Mouse (Mus musculus) hindlimb bud, embryonic 11.5 days (tissue): Measurements from ENCODE around the gene Pacsin2.
"Not testable (repeated sequence)": the region's sequence is repeated elsewhere in the genome, so short reads cannot be mapped to it uniquely, and the experiment has no call there.

Source experiments
- DNase-seq: peaks from one replicate; pipeline ENCODE4 v3.0.0-alpha.2; 2012; ENCODE audit warnings: low read depth, low spot score; ENCODE audit errors: extremely low spot score

The Pacsin2 gene

DNA sequence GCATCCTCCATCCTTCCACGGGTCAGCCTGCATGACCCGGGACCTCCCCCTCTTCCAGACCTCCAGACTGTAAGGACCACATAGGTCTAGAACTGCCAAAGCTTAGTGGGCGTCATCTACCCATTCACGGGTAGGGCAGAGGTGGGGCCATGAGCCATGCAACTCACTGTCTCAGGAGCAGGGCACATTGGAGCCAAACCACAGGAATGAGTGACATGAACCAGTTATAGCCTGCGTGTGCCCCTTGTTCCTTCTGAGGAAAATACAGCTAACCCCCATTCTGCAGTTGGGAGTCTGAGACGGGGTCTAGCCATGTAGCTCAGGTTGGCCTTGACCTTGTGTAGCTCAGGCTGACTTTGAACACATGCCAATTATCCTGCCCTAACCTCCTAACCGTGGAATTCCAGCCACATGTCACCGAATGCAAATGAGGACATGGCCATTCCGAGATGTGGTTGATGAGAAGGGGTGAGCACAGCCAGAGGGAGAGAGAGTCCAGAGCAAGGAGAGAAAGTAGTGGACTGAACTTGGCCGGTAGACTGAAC, 16.9 kb upstream of the Pacsin2 start:
- no peak for DNase-seq

- no peak for DNase-seq
Observed at GRCm38 (mm10) chr15:83479818-83480217, 15.4 kb upstream of the Pacsin2 start.

DNA sequence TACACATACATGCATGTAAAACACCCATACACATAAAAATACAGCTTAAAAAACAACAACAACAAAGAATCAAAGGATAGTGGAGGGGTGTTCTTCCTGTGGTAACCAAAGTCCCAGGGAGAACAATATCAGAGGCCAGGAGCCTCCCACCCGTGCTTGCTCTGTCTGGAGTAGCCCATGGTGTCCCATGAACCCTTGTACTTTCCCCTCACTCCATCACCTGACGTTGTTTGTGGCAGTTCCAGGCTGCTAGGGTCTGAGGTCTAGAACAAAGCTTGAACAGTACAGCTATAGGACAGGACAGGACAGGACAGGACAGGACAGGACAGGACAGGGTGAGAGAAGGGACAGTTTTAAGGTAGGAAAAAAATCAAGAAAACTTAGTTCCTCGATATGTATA, 13.7 kb upstream of the Pacsin2 start:
- no peak for DNase-seq

- DNase-seq, result no peak
Observed at GRCm38 (mm10) chr15:83476593-83477273, 12.3 kb upstream of the Pacsin2 start.

GRCm38 (mm10) chr15:83474466-83474836, 10.0 kb upstream of the Pacsin2 start:
- no peak for DNase-seq

DNA sequence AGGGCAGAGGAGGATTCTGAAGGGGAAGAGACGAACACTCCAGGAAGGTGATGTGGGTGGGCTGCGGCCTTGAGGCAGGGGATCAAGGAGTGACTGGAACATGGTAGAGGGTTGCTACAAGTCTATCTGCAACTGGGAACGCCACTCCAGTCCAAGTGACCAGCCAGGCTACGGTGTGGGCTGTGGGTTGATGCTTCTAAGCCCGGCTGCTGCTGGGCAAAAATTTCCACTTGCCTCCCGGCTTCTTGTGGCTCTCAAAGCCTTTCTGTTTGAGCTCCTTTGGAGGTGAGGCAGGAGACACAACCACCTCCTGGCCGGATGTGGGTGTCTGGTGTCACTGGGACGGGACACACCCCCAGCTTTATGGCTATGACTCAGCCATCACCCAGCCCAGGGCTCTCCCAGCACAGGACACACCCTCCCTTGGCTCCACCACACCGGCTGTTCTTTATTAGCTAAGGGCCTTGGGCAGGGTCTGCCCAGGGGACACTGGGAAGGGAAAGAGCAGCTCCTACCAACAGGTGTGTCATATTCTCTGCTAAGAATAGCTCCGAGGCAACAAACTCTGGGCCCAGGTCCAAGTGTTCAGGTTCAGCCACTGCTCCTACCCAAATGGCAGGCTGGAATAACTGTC, 9.5 kb upstream of the Pacsin2 start:
- no peak for DNase-seq

DNA sequence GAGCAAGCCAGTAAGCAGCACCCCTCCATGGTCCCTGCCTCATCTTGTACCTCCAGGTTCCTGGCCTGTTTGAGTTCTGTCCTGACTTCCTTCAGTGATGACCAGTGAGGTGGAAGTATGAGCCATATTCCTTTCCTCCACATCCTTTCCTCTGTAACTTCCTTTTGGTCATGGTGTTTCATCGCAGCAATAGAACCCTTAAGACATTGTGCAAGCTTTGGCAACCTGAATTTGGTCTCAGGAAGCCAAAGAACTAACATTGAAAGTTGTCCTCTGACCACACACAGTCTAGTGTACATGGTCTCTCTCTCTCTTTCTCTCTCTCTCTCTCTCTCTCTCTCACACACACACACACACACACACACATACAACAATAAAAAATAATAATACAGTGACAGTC, 8.8 kb upstream of the Pacsin2 start:
- no peak for DNase-seq

DNA sequence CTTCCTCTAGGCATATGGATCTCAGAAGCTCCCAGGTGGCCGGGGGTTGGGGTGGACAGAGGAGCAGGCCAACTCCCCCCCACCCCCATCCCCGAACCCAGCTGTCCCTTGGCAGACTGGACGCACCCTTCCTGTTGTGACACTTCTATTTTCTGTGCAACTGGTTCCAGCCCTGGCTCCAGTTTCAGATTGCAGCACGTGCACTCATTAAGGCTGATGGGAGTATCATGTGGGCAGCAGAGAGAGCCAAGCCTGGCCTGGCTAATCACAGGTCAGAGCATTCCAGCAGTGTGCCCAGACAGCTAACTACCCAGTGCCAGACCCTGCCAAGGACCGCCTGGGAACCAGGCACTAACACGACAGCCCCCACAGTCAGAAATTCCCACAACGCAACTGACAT, 7.1 kb upstream of the Pacsin2 start:
- DNase-seq, result no peak

DNA sequence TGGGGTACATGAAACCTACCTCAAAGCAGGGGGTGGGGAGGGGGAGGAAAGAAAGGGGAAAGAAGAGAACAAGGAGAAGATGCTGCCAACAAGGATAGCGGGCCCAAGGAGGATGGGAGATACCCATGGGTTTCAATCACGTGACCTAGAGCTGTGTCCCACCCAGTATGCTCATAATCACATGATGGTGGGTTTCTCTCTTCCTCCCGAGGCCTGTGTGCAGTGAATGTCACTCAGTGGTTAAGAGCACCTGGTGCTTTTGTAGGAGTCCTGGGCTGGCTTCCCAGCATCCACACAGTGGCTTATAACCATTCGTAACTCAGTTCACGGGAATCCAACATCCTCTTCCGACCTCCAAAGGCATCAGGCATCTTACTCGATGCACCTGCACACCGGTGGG, 6.0 kb upstream of the Pacsin2 start:
- no peak for DNase-seq

DNA sequence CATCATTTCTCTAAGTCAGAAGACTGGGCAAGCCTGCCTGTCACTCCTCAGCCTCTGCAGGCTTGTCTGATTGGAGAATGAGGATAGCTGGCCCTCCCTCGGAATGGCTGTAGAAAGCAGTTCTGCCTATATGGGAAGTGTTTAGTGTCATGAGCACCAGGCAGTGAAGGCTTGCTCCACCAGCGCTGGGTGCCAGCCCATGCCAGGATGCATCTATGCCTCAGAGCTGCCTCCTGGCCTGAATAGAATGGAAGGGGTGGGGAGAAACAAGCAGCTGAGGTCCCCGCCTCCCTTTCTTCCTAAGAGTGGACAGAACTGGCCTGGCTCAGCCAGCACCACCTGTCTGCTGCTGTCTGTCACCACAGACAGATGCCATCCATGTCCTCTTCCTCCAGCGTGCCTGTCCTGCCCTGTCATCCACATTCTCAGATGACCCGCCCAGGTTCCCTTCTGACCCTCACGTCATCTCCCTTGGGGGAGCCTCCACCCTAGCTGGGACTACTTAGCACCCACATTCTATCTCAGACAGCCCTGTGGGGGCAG, 4.9 kb upstream of the Pacsin2 start:
- no peak for DNase-seq

- DNase-seq, result no peak
Observed at GRCm38 (mm10) chr15:83467232-83467966, 3.0 kb upstream of the Pacsin2 start.

DNA sequence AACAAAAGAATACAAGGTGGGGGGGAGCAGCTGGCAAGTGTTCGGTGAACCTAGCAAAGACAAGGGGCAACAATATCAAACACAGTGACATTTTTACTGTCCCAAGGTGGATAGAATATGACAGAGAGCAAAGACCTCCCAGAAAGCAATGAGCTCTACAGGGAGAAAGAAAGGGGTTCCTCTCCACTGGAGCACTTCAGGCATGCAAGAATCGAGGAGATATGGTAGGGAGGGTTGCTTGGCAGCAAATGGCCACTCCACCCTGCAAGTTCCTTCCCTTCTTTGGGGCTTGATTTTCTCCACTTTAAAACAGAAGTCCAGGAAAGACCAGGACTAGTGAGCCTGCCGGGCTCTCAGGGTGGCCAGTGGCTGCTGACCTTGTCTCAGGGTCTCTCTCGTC, 1.9 kb upstream of the Pacsin2 start:
- DNase-seq, result no peak

DNA sequence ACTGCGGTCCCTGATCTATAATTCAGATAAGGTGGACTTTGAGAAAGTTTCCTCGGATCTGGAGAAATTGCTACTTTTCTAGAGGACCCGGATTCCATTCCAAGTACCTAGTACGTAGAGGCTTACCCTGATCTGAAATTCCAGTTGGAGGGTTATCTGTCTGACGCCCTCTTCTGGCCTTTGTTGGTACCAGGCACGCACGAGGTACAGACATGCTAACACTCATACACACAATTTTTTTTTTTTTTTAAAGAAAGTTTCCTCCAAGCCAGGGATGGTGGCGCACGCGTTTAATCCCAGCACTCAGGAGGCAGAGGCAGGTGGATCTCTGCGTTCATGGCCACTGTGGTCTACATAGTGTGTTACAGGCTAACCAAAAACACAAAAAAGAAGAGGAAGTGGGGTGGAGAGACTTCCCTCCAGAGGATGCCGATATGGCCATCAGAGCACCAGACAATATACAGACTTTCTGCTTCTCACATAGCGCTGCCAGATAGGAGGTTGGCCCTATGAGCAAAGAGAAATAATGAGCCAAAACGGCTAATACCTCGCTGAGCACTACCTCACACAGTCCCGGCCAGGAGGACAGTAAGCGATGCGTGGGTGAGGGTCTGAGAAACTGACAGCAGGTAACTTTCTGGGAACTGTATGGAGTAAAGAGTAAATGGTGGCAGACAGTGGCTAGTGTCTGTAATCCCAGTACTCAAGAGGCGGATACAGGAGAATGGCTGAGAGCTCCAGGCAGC, 672 bp upstream of the Pacsin2 start:
- DNase-seq, result no peak

- DNase-seq, result no peak
Observed at GRCm38 (mm10) chr15:83463369-83464082, 880 bp downstream of the Pacsin2 start.

- DNase-seq, result not testable (repeated sequence)
Observed at GRCm38 (mm10) chr15:83462349-83462748, 2.1 kb downstream of the Pacsin2 start.

GRCm38 (mm10) chr15:83460891-83461290, 3.5 kb downstream of the Pacsin2 start:
- no peak for DNase-seq

GRCm38 (mm10) chr15:83457541-83457940, 6.9 kb downstream of the Pacsin2 start:
- DNase-seq, result no peak

DNA sequence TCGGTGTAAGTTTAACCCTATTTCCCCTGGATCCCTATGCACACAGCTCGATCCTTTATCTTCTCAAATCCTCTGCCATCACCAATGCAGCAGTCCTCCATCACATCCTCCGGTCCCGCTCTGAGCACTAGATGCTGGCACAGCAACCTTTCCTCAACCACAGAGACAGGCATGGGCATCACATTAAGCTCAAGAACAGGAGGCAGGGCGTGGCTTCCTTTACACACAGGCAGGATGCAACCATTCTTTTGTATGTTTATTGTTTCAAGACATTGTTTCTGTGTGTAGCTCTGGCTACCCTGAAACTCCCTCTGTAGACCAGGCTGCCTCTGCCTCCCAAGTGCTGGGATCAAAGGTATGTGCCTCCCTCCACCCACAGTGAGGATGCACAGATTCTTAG, 8.8 kb downstream of the Pacsin2 start:
- DNase-seq, result no peak

DNA sequence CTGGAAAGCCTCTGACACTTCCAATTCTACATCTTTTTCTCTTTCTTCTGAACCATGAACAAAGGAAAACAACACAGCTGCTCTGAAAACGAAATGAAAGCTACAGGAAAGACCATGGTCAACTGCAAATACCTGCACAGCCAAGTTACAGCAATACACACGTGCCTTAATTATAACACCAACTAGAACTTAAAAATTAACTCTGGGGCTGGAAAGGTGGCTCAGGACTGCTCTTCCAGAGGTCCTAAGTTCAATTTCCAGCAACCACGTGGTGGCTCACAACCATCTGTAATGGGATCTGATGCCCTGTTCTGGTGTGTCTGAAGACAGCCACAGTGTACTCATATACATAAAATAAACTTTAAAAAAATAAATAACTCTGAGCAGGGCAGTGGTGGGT, 9.4 kb downstream of the Pacsin2 start:
- no peak for DNase-seq

GRCm38 (mm10) chr15:83454419-83454818, 10.0 kb downstream of the Pacsin2 start:
- DNase-seq, result no peak
